Comparison of ENCODE assay signal across 9 mouse cellular contexts in the genomic region with DNA sequence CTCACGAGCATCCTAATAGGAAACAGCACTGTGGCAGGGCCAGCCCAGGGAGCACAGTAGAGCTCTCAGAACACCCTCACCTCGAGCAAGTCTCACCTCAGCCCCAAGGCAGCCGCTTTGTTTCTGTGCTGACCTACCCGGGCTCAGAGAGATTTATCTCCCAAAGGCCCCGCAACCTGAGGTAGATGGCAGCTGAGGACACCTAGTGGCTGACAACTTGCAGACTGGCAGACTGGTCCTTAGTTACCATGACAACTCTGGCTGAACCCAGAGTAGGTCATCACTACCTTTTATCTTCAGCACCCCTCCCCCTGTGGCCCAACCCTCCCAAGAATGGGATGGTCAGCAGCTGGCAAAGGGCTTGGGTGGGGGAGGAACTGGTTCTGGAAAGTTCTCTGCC. TPM values are rescaled to one million over a fixed set of nuclear protein-coding genes. Genes with fewer than 3 reads are reported as not detected.
DNase-seq lines count a peak whose midpoint lies in the region; TF ChIP-seq lines count a peak whose summit lies in the region.
"Had no signal": no experiment of that assay in that cellular context is flagged by ENCODE, and none has a peak within 500 bp of the region (broad histone marks: within the 10 kb centered on the region; RNA-seq: fewer than 3 reads in every experiment).

No protein-coding gene starts in this region.

- no peak overlapping the region for H3K9ac ChIP-seq in CH12.LX (ENCODE audit: insufficient read depth, low read depth)
- H3K9ac ChIP-seq: neural tube, embryonic 12.5 days had no signal

- no peaks in the 10 kb centered on the region for H3K9me3 ChIP-seq in CH12.LX (replicated peaks; ENCODE audit: low read length)
- H3K9me3 ChIP-seq: neural tube, embryonic 12.5 days had no signal

- TF ChIP-seq RAD21 in CH12.LX (IDR thresholded peaks at IDR 0.05; ENCODE audit: low read depth, low read length), result peak; percentile 59

- H3K79me2 ChIP-seq in CH12.LX (replicated peaks; ENCODE audit: control insufficient read depth, extremely low read depth, insufficient read depth, poor library complexity, severe bottlenecking), result no peaks in the 10 kb centered on the region

- dilution Hi-C loops in CH12.LX (cut with MboI; ENCODE audit: extremely low pct_ligation_motif_present, extremely low pct_unique_long_range_greater_than_20kb, low sequenced_read_pairs), result no loop called here

- peak in 1 of 2 experiments; percentile 75; a peak in 2 of 4 replicates for TF ChIP-seq CTCF in CH12.LX (conservative IDR thresholded peaks at IDR 0.05 in 1 of 2, IDR thresholded peaks at IDR 0.05 in 1 of 2; ENCODE audit: low read depth in 2 of 2, low read length in 2 of 2)

- peak; percentile 53 for DNase-seq in adrenal gland, postnatal 14 days
- no peak for DNase-seq in adrenal gland, adult 18-20 months (ENCODE audit: low spot score in 2 of 2)
- DNase-seq in left cerebral cortex, adult 18-20 months (ENCODE audit: low spot score in 2 of 2), result peak; percentile 30 to 36
- DNase-seq in left cerebral cortex, postnatal 36 days (ENCODE audit: low spot score in 2 of 2), result no peak
- DNase-seq in CH12.LX (ENCODE audit: extremely low read depth), result peak; percentile 34
- DNase-seq in induced T-regulatory cell, adult 2 months (ENCODE audit: low read depth), result peak; percentile 10
- no peak for DNase-seq in urinary bladder, postnatal 4 days (ENCODE audit: low spot score in 2 of 2)
- no peak for DNase-seq in gastrocnemius, postnatal 14 days

- no peak for TF ChIP-seq EP300 in CH12.LX (IDR thresholded peaks at IDR 0.05; ENCODE audit: low read length)

- H3K36me3 ChIP-seq in CH12.LX (replicated peaks in 1 of 2; ENCODE audit: control insufficient read depth in 1 of 2, insufficient read depth in 1 of 2, low read length in 1 of 2), result peaks cover 0 to 21% of the 10 kb centered on the region in 2 experiments
- H3K36me3 ChIP-seq: neural tube, embryonic 12.5 days had no signal

- H3K27me3 ChIP-seq in CH12.LX (replicated peaks), result no peaks in the 10 kb centered on the region
- H3K27me3 ChIP-seq: neural tube, embryonic 12.5 days had no signal

- no peak for TF ChIP-seq POLR2A in CH12.LX (IDR thresholded peaks at IDR 0.05; ENCODE audit: low read depth, low read length)

- H3K4me2 ChIP-seq in CH12.LX (ENCODE audit: insufficient read depth, low read depth, poor library complexity, severe bottlenecking), result no peak overlapping the region
- H3K4me2 ChIP-seq: neural tube, embryonic 12.5 days had no signal

- intact Hi-C loops in left cerebral cortex, postnatal 36 days (cut with DNase I), result no loop called here
- intact Hi-C loops in gastrocnemius, postnatal 14 days (cut with DNase I; ENCODE audit: low total_unique reads), result no loop called here

- in situ Hi-C loops in CH12.LX (cut with MboI; ENCODE audit: low pct_ligation_motif_present, low pct_unique_long_range_greater_than_20kb, low sequenced_read_pairs), result no loop called here

- no peak overlapping the region for H3K4me3 ChIP-seq in CH12.LX (replicated peaks in 1 of 3; ENCODE audit: low read depth in 2 of 3, low read length in 2 of 3, poor library complexity in 1 of 3)
- H3K4me3 ChIP-seq: neural tube, embryonic 12.5 days had no signal

- no peak overlapping the region for H3K27ac ChIP-seq in CH12.LX (ENCODE audit: insufficient read depth, low read depth)
- H3K27ac ChIP-seq: neural tube, embryonic 12.5 days had no signal

- peaks cover 0 to 12% of the 10 kb centered on the region in 2 experiments; a peak in 2 of 4 replicates for H3K4me1 ChIP-seq in CH12.LX (ENCODE audit: control insufficient read depth in 1 of 2, insufficient read depth in 2 of 2)
- H3K4me1 ChIP-seq: neural tube, embryonic 12.5 days had no signal

TF ChIP-seq in CH12.LX, 34 proteins besides CTCF, POLR2A, EP300 and RAD21:
- TF ChIP-seq SMC3 (IDR thresholded peaks at IDR 0.05; ENCODE audit: low read depth, low read length) (peak; percentile 75), ETS1 (conservative IDR thresholded peaks at IDR 0.05; ENCODE audit: low read depth, low read length) (no peak)

RNA-seq across cellular contexts. Expression of a gene that starts 16.2 kb away (rescaled TPM):
- total RNA-seq in adrenal gland, postnatal 14 days (2021), result 49.7 TPM in 2 replicates
- total RNA-seq in adrenal gland, adult 18-20 months (2021), result 10 to 100 TPM; 26.0 to 78.7 TPM
- total RNA-seq in left cerebral cortex, adult 18-20 months (2021), result 1 to 10 TPM; 5.0 to 7.4 TPM
- total RNA-seq in left cerebral cortex, postnatal 36 days (2021), result 1 to 10 TPM; 7.7 to 9.6 TPM
- total RNA-seq in CH12.LX (2012; rRNA removed), result not detected in 2 replicates
- not detected in 2 replicates for total RNA-seq in CH12.LX (2014; rRNA removed)
- not detected in 2 replicates for polyA plus RNA-seq in CH12.LX (2012; ENCODE audit: insufficient read length, low read depth)
- total RNA-seq in gastrocnemius, postnatal 14 days (2021), result 10 to 100 TPM; 49.9 to 54.6 TPM

RNA-seq across cellular contexts. Expression of a gene that starts 44.0 kb away (rescaled TPM):
- total RNA-seq in adrenal gland, postnatal 14 days (2021), result 14.9 and 15.0 TPM in 2 replicates
- 10 to 100 TPM; 25.5 to 26.1 TPM for total RNA-seq in adrenal gland, adult 18-20 months (2021)
- 1 to 10 TPM; 2.4 to 2.6 TPM for total RNA-seq in left cerebral cortex, adult 18-20 months (2021)
- 1 to 10 TPM; 3.0 to 3.3 TPM for total RNA-seq in left cerebral cortex, postnatal 36 days (2021)
- total RNA-seq in CH12.LX (2012; rRNA removed), result 0.85 and 0.97 TPM in 2 replicates
- 1.2 and 1.4 TPM in 2 replicates for total RNA-seq in CH12.LX (2014; rRNA removed)
- polyA plus RNA-seq in CH12.LX (2012; ENCODE audit: insufficient read length, low read depth), result 2.3 and 3.5 TPM in 2 replicates
- 1 to 10 TPM; 3.9 to 4.4 TPM for total RNA-seq in gastrocnemius, postnatal 14 days (2021)

Comparison
In these comparisons a context has a peak if more than half of its experiments do, and no peak if none do; other contexts are left out.
1. DNase-seq: peak in adrenal gland, postnatal 14 days (single experiment), left cerebral cortex, adult 18-20 months (2 of 2), CH12.LX (single experiment) and induced T-regulatory cell, adult 2 months (single experiment); none in adrenal gland, adult 18-20 months (0 of 2), left cerebral cortex, postnatal 36 days (0 of 2), urinary bladder, postnatal 4 days (0 of 2) and gastrocnemius, postnatal 14 days (single experiment).
2. RNA of a gene that starts 16.2 kb away (total RNA-seq): 26.0 to 78.7 TPM in adrenal gland, adult 18-20 months, 49.9 to 54.6 TPM in gastrocnemius, postnatal 14 days, 49.7 TPM in adrenal gland, postnatal 14 days, 7.7 to 9.6 TPM in left cerebral cortex, postnatal 36 days and 5.0 to 7.4 TPM in left cerebral cortex, adult 18-20 months; not detected in CH12.LX; every median in the first group is over 4 times any median in the second.